Comparison of ENCODE assay signal across 16 mouse cellular contexts in genomic region chr4:53078793-53079310, GRCm38 (mm10).
DNase-seq lines count a peak whose midpoint lies in the region; ATAC-seq and TF ChIP-seq lines count a peak whose summit lies in the region.
"Had no signal": no experiment of that assay in that cellular context is flagged by ENCODE, and none has a peak within 500 bp of the region (broad histone marks: within the 10 kb centered on the region; RNA-seq: fewer than 3 reads in every experiment).

No protein-coding gene starts in this region.

- no peak overlapping the region for H3K9ac ChIP-seq in heart, postnatal 0 days (replicated peaks; ENCODE audit: low read depth, low read length)
- H3K9ac ChIP-seq: forebrain, embryonic 12.5 days; hindbrain, embryonic 12.5 days; limb, embryonic 12.5 days; liver, embryonic 12.5 days had no signal

- ATAC-seq in heart, postnatal 0 days (ENCODE audit: insufficient read depth, low read depth): peak; percentile 63
- ATAC-seq in common myeloid progenitor, adult 5-6 weeks (replicated peaks; ENCODE audit: low read depth, poor library complexity, severe bottlenecking): peak; percentile 71
- ATAC-seq: liver, embryonic 12.5 days; midbrain, embryonic 16.5 days had no signal

- TF ChIP-seq CTCF in heart, postnatal 0 days (IDR thresholded peaks at IDR 0.05; ENCODE audit: low read depth): no peak
- TF ChIP-seq CTCF in layer of hippocampus, adult 2 months (conservative IDR thresholded peaks at IDR 0.05): no peak

- H3K27me3 ChIP-seq in heart, postnatal 0 days (ENCODE audit: control insufficient read depth, insufficient read depth, low read length): no peaks in the 10 kb centered on the region
- H3K27me3 ChIP-seq in heart, embryonic 10.5 days (ENCODE audit: insufficient read depth, poor library complexity, severe bottlenecking): no peaks in the 10 kb centered on the region
- H3K27me3 ChIP-seq: forebrain, embryonic 12.5 days; hindbrain, embryonic 12.5 days; limb, embryonic 12.5 days; liver, embryonic 12.5 days had no signal

- H3K36me3 ChIP-seq in heart, postnatal 0 days (replicated peaks; ENCODE audit: control insufficient read depth, insufficient read depth, low read length): peaks cover 66% of the 10 kb centered on the region
- peaks cover 31% of the 10 kb centered on the region for H3K36me3 ChIP-seq in heart, embryonic 10.5 days

- no peaks in the 10 kb centered on the region for H3K9me3 ChIP-seq in heart, postnatal 0 days (replicated peaks; ENCODE audit: control insufficient read depth, low read length)
- H3K9me3 ChIP-seq in heart, embryonic 10.5 days: no peaks in the 10 kb centered on the region
- H3K9me3 ChIP-seq: forebrain, embryonic 12.5 days; hindbrain, embryonic 12.5 days; limb, embryonic 12.5 days; liver, embryonic 12.5 days had no signal

- no peak overlapping the region for H3K4me3 ChIP-seq in heart, postnatal 0 days (ENCODE audit: low read depth, low read length)
- H3K4me3 ChIP-seq in heart, embryonic 10.5 days: no peak overlapping the region
- H3K4me3 ChIP-seq in layer of hippocampus, adult 2 months: no peak overlapping the region
- H3K4me3 ChIP-seq in brown adipose tissue, adult 24 weeks (ENCODE audit: insufficient read depth, low read depth, low read length): no peak overlapping the region
- H3K4me3 ChIP-seq: forebrain, embryonic 12.5 days; hindbrain, embryonic 12.5 days; limb, embryonic 12.5 days; liver, embryonic 12.5 days had no signal

- no peak overlapping the region for H3K4me2 ChIP-seq in heart, postnatal 0 days (ENCODE audit: low read depth, low read length)
- H3K4me2 ChIP-seq: forebrain, embryonic 12.5 days; hindbrain, embryonic 12.5 days; limb, embryonic 12.5 days; liver, embryonic 12.5 days had no signal

- DNase-seq in heart, postnatal 0 days (ENCODE audit: low spot score): no peak
- DNase-seq in heart, embryonic 10.5 days (ENCODE audit: low spot score): no peak
- no peak for DNase-seq in layer of hippocampus, adult 2 months (ENCODE audit: low spot score in 2 of 2)
- no peak for DNase-seq in layer of hippocampus, adult 9-11 months
- DNase-seq in thymus, postnatal 25 days: no peak
- DNase-seq: cerebellum, adult 2 months; cerebellum, postnatal 36 days; lung, postnatal 10 days; retina, postnatal 1 day had no signal

- no peak for TF ChIP-seq EP300 in heart, postnatal 0 days (IDR thresholded peaks at IDR 0.05; ENCODE audit: low read depth)

- 79% methylated on average over 2 of the region's 2 CpGs for WGBS in heart, postnatal 0 days
- WGBS in heart, embryonic 10.5 days: 86% methylated on average over 2 of the region's 2 CpGs

- no peaks in the 10 kb centered on the region for H3K4me1 ChIP-seq in heart, postnatal 0 days (ENCODE audit: control insufficient read depth, insufficient read depth)
- no peaks in the 10 kb centered on the region for H3K4me1 ChIP-seq in heart, embryonic 10.5 days
- H3K4me1 ChIP-seq in brown adipose tissue, adult 24 weeks (ENCODE audit: control insufficient read depth, insufficient read depth, insufficient read length, low read length): peaks cover 10% of the 10 kb centered on the region; the same call in 1 of the 2 replicates
- H3K4me1 ChIP-seq: forebrain, embryonic 12.5 days; hindbrain, embryonic 12.5 days; limb, embryonic 12.5 days; liver, embryonic 12.5 days had no signal

- H3K27ac ChIP-seq in heart, postnatal 0 days (ENCODE audit: low read depth): peak overlapping the region; percentile 60
- H3K27ac ChIP-seq in heart, embryonic 10.5 days: no peak overlapping the region
- H3K27ac ChIP-seq in layer of hippocampus, adult 2 months: peak overlapping the region; percentile 65; the same call in 1 of the 2 replicates
- H3K27ac ChIP-seq in brown adipose tissue, adult 24 weeks (replicated peaks; ENCODE audit: low read depth, low read length): peak overlapping the region; percentile 94
- H3K27ac ChIP-seq: forebrain, embryonic 12.5 days; hindbrain, embryonic 12.5 days; limb, embryonic 12.5 days; liver, embryonic 12.5 days had no signal
